Mouse (Mus musculus): ENCODE results near the gene Kif1c.

DNA sequence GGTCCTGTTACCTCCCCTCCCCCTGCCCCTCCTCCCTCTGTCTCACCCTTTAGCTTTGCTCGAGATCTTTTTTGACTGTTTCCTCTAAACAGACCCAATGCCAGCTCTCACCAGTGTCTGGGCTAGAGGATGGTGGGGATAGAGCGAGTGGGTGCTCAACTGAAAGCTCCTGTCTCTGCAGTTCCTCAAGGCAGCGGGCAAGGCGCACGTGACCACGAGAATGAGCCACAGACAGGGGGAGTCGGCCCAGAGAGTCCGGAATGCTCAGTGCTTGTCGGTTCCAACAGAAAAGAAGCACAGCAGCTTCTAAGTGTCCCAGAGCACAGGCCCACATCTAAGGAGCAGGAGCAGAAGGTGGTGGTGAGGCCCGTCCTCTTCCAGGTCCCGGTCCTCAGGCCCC lies 25.8 kb upstream of the Kif1c start:
- no peak for TF ChIP-seq POLR2A (IDR thresholded peaks at IDR 0.05; ENCODE audit: borderline replicate concordance, extremely low read depth, low read depth, low read length)
- TF ChIP-seq CTCF (IDR thresholded peaks at IDR 0.05; ENCODE audit: insufficient read depth, low read length): no peak
